Mouse (Mus musculus): ENCODE measurements at regions not wholly inside any gene's neighbourhood (a gene's known extent, or its start where the extent isn't known, plus 50 kb on each side); places are given as distances from the start of the nearest gene placed in this dataset.
A peak's percentile ranks its signal among the peaks of the same experiment; 100 is the strongest.

DNA sequence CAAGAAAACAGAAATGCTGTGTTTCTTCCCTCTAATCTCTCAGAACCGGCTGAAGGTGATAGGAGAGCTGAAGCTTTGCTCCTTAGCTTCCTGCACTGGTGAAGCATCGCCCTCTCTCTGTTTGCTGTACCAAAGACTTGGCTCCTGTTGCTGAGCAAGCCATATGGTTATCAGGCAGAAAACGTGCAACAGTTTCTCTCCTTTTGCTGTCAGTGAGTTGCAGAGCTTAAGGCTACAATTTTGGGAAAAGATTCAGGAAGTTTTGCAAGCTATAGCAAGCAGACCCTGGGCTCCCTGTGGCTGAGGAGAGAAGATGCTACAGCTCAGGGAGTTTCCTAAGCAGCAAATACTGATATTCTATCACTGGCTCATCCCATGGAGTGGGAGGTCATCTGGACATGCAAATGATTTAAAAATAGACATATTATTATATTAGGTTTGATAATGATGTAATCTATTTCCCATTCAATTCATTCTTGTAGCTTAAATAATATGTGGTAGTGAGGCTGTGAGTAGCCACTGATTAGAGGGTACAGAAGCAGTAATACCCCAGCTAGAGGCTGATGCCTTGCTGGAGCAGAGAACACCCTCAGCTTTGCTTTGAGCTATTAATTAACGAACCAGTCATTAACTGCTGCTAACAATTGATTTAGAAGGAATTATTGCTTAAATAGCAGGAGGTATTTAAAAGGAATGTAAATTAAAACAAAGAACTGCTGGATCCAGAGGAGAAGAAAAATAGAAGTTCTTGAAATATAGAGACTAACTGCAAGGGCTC lies 240.1 kb upstream of the Emcn start:
- peak; percentile 61 to 66 for DNase-seq

DNA sequence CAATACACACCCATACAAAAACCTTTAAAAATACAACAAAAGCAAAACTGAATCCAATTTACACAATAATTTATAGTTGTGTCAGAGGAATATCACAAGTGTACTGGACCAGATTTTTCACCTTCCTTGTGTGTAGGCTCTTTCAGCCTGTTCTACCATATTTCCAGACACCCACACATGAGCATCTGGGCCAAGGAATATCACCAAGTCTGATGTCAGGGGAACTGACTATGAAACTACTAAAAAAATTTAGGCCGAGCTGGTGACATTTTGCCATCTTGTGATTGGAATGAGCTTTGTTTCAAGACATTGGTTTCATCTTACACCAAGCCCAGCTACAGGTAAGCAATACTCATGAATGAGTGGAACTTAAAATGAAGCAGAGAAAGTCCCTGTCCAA lies 234.9 kb upstream of the Emcn start:
- no peak for DNase-seq

- DNase-seq = no peak
These were observed 232.7 kb upstream of the Emcn start for GRCm38 (mm10) chr3:137108197-137108596.

- peak; percentile 94 for DNase-seq
These were observed 231.1 kb upstream of the Emcn start for GRCm38 (mm10) chr3:137109786-137110185.

- DNase-seq = peak; percentile 94
These were observed 230.4 kb upstream of the Emcn start for GRCm38 (mm10) chr3:137110485-137110884.

- no peak for DNase-seq
These were observed 210.9 kb upstream of the Emcn start for GRCm38 (mm10) chr3:137129967-137130366.

DNA sequence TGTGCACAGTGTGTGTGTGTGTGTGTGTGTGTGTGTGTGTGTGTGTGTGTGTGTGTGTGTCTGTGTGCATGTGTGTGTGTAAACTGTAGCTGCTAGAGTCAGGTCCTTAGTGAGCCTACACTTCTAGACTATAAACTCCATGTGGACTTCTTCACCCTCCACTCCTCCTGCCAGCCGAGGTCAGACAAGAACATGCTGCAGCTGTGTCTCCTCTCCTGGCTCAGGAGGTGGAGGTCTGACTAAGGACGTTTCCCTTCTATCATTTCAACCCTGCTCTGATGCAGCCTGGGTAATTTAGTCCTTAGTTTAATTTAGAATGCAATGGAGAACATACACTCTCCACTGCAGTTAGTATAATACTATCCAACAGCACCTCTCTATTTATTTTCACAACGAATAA lies 198.8 kb upstream of the Emcn start:
- DNase-seq = no peak

GRCm38 (mm10) chr3:137146062-137146461 lies 194.8 kb upstream of the Emcn start:
- DNase-seq = no peak

DNA sequence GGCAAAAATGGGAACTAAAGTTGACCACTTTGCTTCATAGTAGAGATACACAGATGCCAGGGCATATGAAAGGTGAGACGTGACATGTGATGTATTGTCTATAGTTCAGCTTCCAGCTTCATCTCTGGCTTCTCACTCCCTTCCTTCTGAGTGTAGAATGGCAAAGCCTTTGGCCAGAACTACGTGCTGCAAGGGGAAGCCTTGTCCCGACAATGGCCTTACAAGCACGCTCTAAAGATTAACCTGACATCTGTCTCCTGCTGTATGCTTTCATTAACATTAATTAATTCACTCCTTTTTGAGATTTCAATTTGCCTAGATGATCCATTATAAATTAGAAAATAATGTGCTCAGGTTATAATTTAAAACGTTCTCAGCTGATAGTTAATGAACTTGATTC lies 193.5 kb upstream of the Emcn start:
- no peak for DNase-seq

- peak; percentile 22 to 49 for DNase-seq
These were observed 190.4 kb upstream of the Emcn start for GRCm38 (mm10) chr3:137150414-137151010.

DNA sequence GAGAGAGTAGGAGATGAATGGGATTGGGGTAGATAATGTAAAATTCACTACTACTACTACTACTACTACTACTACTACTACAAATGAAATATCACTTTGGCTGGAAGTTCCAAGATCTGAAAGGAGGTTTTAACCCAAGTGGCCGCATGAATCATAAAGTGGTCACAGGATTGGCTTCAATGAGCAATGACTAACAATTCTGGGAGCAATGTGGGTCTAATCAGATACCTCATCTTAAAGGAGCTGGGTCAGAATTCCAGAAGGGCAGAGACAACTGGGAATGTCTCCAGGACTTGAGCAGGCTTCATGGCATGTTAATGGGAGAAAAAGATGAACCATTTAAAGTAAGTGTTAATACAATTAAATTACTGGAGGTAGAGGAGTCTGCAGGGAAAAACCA lies 189.4 kb upstream of the Emcn start:
- DNase-seq = no peak

- no peak for DNase-seq
These were observed 187.6 kb upstream of the Emcn start for GRCm38 (mm10) chr3:137153234-137153633.

- no peak for DNase-seq
These were observed 186.4 kb upstream of the Emcn start for GRCm38 (mm10) chr3:137154200-137155042.

DNA sequence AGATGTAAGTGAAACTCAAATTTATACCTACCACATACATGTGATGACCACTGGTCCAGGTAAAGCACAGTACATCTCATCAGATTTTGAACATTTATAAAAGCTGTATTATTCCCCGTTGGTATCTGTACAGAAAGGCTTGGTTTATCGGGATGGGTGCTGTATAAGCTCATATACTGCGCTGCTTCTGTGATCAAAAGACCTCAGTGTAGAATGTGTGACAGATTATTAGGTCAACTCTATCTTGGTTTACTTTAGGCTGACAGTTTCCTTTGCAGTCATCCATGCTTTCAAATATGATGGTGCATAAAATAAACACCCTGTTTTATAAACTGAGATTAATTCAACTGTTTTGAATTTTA lies 185.8 kb upstream of the Emcn start:
- DNase-seq = no peak

DNA sequence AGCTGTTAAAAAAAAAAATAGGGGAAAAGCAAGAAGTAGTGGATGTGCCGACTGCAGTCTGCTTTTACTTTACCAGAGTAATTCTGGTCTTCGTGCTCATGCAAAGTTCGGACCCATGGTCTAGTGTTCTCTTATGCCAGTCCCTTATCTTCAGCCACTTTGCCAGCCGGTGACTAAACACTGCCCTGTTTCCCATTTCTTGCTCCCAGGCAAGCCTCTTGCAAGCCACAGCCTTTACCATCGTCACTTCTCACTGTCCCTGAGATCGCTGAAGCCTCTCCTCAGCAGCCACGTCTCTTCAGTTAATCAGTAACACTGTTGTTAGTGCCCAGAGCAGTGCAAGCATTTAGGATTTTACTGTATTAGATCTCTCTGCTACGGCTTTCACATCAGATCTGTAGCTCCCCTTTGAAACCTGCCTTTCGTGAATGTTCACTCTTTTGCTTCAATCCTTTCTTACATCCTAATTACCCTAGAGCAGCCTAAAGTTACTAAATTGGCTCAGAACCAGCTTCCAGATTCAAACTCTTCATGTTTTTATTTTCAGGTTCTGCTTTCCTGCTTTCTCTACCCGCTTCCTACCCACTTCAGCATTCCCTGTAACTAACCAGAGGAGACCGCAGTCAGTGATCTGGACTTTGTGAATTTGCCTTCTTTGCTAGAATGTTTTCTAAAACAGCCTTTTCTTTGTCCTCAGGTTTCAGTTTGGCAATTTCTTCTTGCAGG lies 184.5 kb upstream of the Emcn start:
- DNase-seq = no peak

DNA sequence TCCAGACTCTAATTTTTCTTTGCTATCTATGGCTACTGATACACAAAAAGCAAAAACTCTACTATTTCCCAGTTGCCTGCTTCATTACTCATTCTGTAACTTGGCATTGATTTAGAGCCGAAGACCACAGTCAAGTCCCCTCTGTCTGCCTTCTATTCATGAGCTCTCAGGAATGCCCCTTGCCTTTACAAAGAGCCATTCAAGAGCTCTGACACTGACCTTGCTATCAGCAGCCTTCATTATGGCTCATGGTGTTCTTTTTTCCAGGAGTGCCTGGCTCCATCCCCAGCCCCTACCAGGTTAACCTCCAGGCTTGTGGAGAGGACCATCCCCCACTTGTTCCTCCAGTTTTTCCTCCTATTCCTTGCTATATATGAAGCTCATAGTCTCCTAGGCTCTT lies 151.8 kb upstream of the Emcn start:
- no peak for DNase-seq

DNA sequence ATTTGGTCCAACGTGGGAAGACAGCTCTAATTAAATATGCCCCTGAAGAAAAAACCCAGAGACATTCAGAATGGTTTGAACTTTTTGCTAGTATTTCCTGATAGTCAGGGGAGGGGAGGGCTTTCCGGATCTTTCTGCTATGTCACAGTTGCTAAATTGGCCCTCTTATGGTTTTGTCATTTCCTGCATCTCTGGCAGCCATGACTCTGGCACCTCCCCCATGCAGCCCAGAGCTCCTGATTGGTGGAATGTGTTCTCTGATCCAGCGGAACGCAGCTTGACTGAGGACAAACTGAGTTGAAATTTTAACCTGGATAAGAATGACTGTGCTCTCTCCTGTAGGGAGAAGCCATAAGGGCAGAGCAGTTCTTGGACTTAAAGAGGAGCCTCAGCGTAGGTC lies 150.4 kb upstream of the Emcn start:
- DNase-seq = no peak

- DNase-seq = no peak
These were observed 149.9 kb upstream of the Emcn start for GRCm38 (mm10) chr3:137191009-137191408.

GRCm38 (mm10) chr3:137193873-137194272 lies 147.0 kb upstream of the Emcn start:
- no peak for DNase-seq

GRCm38 (mm10) chr3:137211667-137212066 lies 129.2 kb upstream of the Emcn start:
- DNase-seq = no peak

DNA sequence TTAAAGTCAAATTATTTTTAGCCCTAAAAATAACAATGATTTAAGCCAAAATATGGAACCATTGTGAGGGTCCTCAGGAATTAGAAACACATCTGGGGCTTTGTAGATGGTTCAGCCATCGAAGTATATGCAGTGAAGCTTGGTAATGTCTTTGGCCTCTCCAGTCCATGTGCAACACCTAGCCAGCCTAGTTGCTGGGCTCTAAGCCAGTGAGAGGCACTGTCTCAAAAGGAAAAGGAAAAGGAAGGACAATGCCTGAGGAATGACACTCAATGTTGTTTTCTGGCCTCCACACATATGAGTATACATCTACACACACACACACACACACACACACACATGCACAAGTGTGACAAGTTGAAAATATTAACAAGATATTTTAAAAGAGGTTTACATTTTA lies 124.8 kb upstream of the Emcn start:
- no peak for DNase-seq

DNA sequence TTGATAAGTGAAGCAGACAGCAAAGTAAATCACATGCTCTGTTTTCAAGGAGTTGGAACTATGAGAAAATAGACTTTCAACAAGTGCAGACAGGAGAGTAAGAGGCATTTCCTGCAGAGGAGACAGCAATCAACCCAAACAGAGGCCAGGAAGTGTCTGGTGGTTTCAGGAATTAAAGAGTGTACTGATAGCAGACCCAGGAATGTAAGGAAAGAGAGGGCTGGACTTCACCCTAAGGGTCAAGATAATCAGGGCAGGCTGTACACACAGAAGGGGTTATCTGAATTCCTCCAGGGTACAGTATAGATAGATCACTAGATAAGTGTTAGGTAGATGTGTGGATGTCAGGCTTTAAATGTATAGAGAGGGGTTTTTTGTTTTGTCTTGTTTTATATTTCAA lies 123.6 kb upstream of the Emcn start:
- no peak for DNase-seq

DNA sequence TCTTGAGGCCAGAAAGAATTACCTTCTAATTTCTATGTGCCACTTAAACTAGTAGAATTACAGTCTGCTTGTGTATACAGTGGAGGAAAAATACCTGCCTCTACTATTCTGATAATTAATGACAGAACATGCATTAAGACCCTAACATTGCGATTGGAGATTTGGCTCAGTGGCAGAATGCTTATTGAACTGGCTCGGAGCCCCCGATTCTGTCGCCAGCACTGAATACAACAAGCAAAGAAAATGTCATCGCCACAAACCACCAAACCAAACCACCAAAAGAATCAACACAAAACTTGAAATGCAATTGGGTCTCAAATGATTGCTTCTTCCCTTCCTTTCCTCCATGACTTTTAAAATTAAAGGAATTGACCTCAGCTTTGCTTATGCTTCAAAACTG lies 122.9 kb upstream of the Emcn start:
- DNase-seq = no peak
